Mouse (Mus musculus) olfactory bulb, adult 2 months (tissue): Measurements from ENCODE around the gene Inha. TPM values are rescaled to one million over a fixed set of nuclear protein-coding genes. Genes with fewer than 3 reads are reported as not detected.

Experiments used
- H3K27ac ChIP-seq: fragments of 200-500 bp; 2 replicates; pipeline ENCODE4 v1.5.1; 2012; ENCODE audit warnings: low read depth, low read length; ENCODE audit not compliant: insufficient read depth
- H3K4me1 ChIP-seq: fragments of 200-500 bp; 2 replicates; pipeline ENCODE4 v1.6.1; 2012; ENCODE audit warnings: low read length; ENCODE audit not compliant: control insufficient read depth, insufficient read depth
- H3K4me3 ChIP-seq: fragments of 200-500 bp; 2 replicates; pipeline ENCODE4 v1.5.1; 2012; ENCODE audit warnings: mild to moderate bottlenecking, low read depth, low read length, moderate library complexity; ENCODE audit not compliant: insufficient read depth
- CTCF ChIP-seq: fragments of 200-500 bp; IDR thresholded peaks from 2 replicates; pipeline ENCODE4 v1.5.1; 2012; ENCODE audit warnings: low read depth, mild to moderate bottlenecking, low read length, moderate library complexity; ENCODE audit not compliant: insufficient read depth
- POLR2A ChIP-seq: fragments of 200-500 bp; IDR thresholded peaks from 2 replicates; pipeline ENCODE4 v1.6.1; 2012; ENCODE audit warnings: mild to moderate bottlenecking, low read depth, low read length, moderate library complexity; ENCODE audit not compliant: insufficient read depth
- WGBS: fragments of 180-500 bp; shearing (Covaris S2); methylation state at CpG from one replicate; pipeline ENCODE4 v1.1.7; 2018; 5-methylcytosine and 5-hydroxymethylcytosine counted together
- polyA plus RNA-seq: library from polyadenylated mRNA; stranded (reverse); fragments of >200 nt; gene quantifications from 2 replicates; pipeline ENCODE4 v1.2.4, GENCODE M21; 2012; ENCODE audit warnings: low replicate concordance; ENCODE audit not compliant: missing spikeins, insufficient read depth, insufficient read length

Gene Inha
- polyA plus RNA-seq, 1 experiment, result not detected

- Histone ChIP-seq H3K4me1 (peaks cover 18% of the 10 kb centered on the region), H3K27ac (no peak overlapping the region), H3K4me3 (no peak overlapping the region)
- no peak for TF ChIP-seq CTCF
- no peak for TF ChIP-seq POLR2A
- WGBS, result over 99% methylated on average over 9 of the region's 9 CpGs
These were observed 5.0 kb upstream of the Inha start for GRCm38 (mm10) chr1:75501905-75502304.

GRCm38 (mm10) chr1:75502945-75503650 lies 3.8 kb upstream of the Inha start:
- no peak overlapping the region for H3K4me3 ChIP-seq
- peaks cover 21% of the 10 kb centered on the region for H3K4me1 ChIP-seq
- no peak for TF ChIP-seq POLR2A
- no peak for TF ChIP-seq CTCF
- no peak overlapping the region for H3K27ac ChIP-seq
- 86% methylated on average over 25 of the region's 25 CpGs for WGBS

GRCm38 (mm10) chr1:75503651-75503980 lies 3.3 kb upstream of the Inha start:
- WGBS, result 81% methylated on average over 23 of the region's 23 CpGs
- H3K4me3 ChIP-seq, result no peak overlapping the region
- no peak overlapping the region for H3K27ac ChIP-seq
- peaks cover 21% of the 10 kb centered on the region for H3K4me1 ChIP-seq
- no peak for TF ChIP-seq CTCF
- TF ChIP-seq POLR2A, result no peak

DNA sequence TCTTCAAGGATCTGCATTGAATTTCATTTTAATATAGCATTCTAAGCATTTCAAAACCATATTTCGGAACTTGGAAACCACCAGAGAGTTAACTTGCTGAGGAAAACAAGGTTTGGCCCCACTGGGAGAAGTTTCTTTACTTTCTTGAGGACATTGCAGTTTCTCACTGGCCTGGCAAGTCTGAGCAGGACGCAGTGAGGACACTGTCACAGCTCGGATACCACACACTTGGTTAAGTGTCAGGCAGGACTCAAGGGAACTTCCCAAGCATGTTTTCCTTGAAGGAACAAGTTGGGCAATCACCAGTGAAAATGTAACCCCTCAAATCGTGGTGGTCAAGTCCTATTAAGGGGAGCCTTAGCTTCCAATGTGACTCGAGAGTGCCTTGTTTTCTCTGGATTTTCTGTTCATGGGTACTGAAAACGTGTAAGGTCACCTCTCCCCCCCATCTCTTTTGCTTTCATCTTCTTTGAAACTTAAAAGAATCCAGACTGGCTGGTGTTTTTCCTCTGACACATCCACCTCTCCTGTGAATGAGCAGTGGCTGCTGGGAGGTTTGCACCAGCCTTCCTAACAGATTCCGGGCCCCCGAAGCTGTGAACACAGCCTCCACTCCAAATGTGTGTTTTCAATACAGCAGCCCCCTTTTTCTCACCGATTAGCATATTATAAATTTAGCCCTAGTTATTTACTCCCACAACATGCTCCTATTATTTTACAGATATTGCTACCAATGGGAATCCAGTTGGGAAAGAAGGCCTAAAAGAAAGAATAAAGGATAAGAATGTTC lies 2.4 kb upstream of the Inha start:
- no peak for TF ChIP-seq POLR2A
- no peak for TF ChIP-seq CTCF
- peaks cover 25% of the 10 kb centered on the region for H3K4me1 ChIP-seq
- 0 out of 2 replicates have a peak overlapping the region, but pooled peaks have one; percentile 15 for H3K27ac ChIP-seq
- no peak overlapping the region for H3K4me3 ChIP-seq
- WGBS, result 55% methylated on average over 9 of the region's 9 CpGs

GRCm38 (mm10) chr1:75505159-75505955 lies 1.5 kb upstream of the Inha start:
- peak overlapping the region; percentile 83 for H3K4me3 ChIP-seq
- WGBS, result under 1% methylated on average over 84 of the region's 84 CpGs
- peak overlapping the region; percentile 70 for H3K27ac ChIP-seq
- peaks cover 27% of the 10 kb centered on the region for H3K4me1 ChIP-seq
- TF ChIP-seq POLR2A (peak; percentile 55), CTCF (no peak)

DNA sequence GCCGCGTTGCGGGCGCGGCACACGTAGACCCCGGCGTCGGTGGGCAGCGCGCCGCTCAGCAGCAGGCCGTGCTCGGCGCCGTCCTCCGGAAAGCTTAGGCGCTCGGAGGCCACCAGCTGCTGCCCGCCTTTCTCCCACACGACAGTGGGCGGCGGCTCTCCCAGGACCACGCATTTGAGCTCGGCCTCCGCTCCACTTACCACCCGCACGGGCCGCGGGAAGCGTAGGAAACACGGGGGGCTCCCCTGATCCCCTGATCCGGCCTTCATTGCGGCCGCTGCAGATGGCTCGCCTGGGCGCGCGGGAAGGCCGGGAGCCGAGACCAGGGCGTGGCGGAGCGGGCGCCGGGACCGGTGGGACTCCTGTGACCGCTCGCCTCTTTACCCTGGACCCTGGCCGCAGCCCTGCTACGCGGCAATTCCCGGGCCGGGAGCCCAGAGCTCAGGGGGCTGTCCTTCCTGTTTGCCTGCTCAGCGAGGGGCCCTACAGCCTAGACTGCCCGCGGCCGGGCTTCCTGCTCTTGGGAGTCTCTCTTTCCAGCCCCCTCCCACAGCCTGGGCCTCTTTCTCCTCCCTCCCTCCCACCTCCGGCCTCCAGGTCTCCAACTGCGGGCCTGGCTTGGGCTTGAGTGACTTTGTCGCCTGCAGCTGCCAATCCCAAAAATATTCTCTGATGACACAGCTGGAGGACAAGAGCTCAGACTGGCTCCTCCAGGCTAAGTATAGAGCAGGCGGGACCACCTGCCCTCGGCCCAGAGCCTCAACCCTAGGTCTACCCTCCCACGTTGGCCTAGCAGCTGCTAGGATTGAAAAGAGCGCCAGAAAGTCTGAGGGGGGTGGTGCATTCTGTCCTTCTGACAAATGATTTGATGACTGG lies 683 bp upstream of the Inha start, which contains the start of gene Obsl1:
Obsl1 (minus strand) TSS at position 497 of the 876 bp plus-strand sequence.
- Histone ChIP-seq H3K4me3 (peak within 1 kb of the TSS; percentile 83), H3K27ac (peak within 1 kb of the TSS; percentile 70), H3K4me1 (peaks cover 27% of the 10 kb centered on the region)
- 1% methylated on average over 65 of the region's 65 CpGs for WGBS
- TF ChIP-seq CTCF (no peak), POLR2A (no peak; the same call in 1 of the 2 replicates)

- no peak overlapping the region for H3K27ac ChIP-seq
- WGBS, result 66% methylated on average over 20 of the region's 20 CpGs
- no peak for TF ChIP-seq POLR2A
- TF ChIP-seq CTCF, result no peak
- H3K4me1 ChIP-seq, result peaks cover 19% of the 10 kb centered on the region
- no peak overlapping the region for H3K4me3 ChIP-seq
These were observed 2.7 kb downstream of the Inha start for GRCm38 (mm10) chr1:75509586-75509985.

- Histone ChIP-seq H3K4me3 (no peak overlapping the region), H3K27ac (no peak overlapping the region), H3K4me1 (peaks cover 16% of the 10 kb centered on the region)
- no peak for TF ChIP-seq POLR2A
- TF ChIP-seq CTCF, result no peak
- WGBS, result 71% methylated on average over 5 of the region's 5 CpGs
These were observed 3.3 kb downstream of the Inha start for GRCm38 (mm10) chr1:75510154-75510553.
